Comparison of ENCODE assay signal across 8 mouse cellular contexts in genomic region chr5:106825301-106825853, GRCm38 (mm10).
DNase-seq lines count a peak whose midpoint lies in the region; ATAC-seq lines count a peak whose summit lies in the region.

No protein-coding gene starts in this region.

- H3K36me3 ChIP-seq in lung, embryonic 15.5 days, result no peaks in the 10 kb centered on the region
- H3K36me3 ChIP-seq in neural tube, embryonic 15.5 days, result no peaks in the 10 kb centered on the region

- 10% methylated on average over 19 of the region's 19 CpGs for WGBS in lung, embryonic 15.5 days
- under 1% methylated on average over 19 of the region's 19 CpGs for WGBS in neural tube, embryonic 15.5 days

- no peaks in the 10 kb centered on the region for H3K27me3 ChIP-seq in lung, embryonic 15.5 days
- H3K27me3 ChIP-seq in neural tube, embryonic 15.5 days (replicated peaks), result no peaks in the 10 kb centered on the region

- 0 out of 2 replicates have a peak, but pooled peaks cover 3% of the 10 kb centered on the region for H3K4me1 ChIP-seq in lung, embryonic 15.5 days
- peaks cover 17% of the 10 kb centered on the region for H3K4me1 ChIP-seq in neural tube, embryonic 15.5 days

- no peak overlapping the region for H3K27ac ChIP-seq in lung, embryonic 15.5 days
- H3K27ac ChIP-seq in neural tube, embryonic 15.5 days (replicated peaks), result peak overlapping the region; percentile 72

- DNase-seq in cerebellum, postnatal 36 days, result peak; percentile 7 to 9
- no peak for DNase-seq in cerebellum, adult 9-10 months
- DNase-seq in adrenal gland, postnatal 25 days, result peak; percentile 18
- peak; percentile 26 for DNase-seq in forelimb bud, embryonic 11.5 days (ENCODE audit: low read depth, low spot score)
- peak; percentile 18 to 40 for DNase-seq in kidney, postnatal 25 days
- DNase-seq in thymus, postnatal 25 days, result peak; percentile 56

- no peak for ATAC-seq in lung, embryonic 15.5 days (ENCODE audit: borderline replicate concordance, extremely low read depth, low FRiP score, low TSS enrichment)
- peak; percentile 60 for ATAC-seq in neural tube, embryonic 15.5 days (ENCODE audit: low FRiP score)

- H3K4me2 ChIP-seq in lung, embryonic 15.5 days, result peak overlapping the region; percentile 62
- peak overlapping the region; percentile 79 for H3K4me2 ChIP-seq in neural tube, embryonic 15.5 days

- no peak overlapping the region for H3K9ac ChIP-seq in lung, embryonic 15.5 days
- H3K9ac ChIP-seq in neural tube, embryonic 15.5 days (replicated peaks), result peak overlapping the region; percentile 49

- peak overlapping the region; percentile 35 for H3K4me3 ChIP-seq in lung, embryonic 15.5 days
- H3K4me3 ChIP-seq in neural tube, embryonic 15.5 days (replicated peaks), result peak overlapping the region; percentile 43

- no peaks in the 10 kb centered on the region for H3K9me3 ChIP-seq in lung, embryonic 15.5 days
- H3K9me3 ChIP-seq in neural tube, embryonic 15.5 days (replicated peaks), result no peaks in the 10 kb centered on the region
